Mouse (Mus musculus): Measurements from ENCODE around the gene Tmcc2. TPM values are rescaled to one million over a fixed set of nuclear protein-coding genes. Genes with fewer than 3 reads are reported as not detected.
"Not testable (repeated sequence)": the region's sequence is repeated elsewhere in the genome, so short reads cannot be mapped to it uniquely, and the experiment has no call there.

The Tmcc2 gene
- total RNA-seq, 2 experiments from 2014 or later, result 17.0 to 17.5 TPM

- peak; percentile 90 for DNase-seq
Measured at GRCm38 (mm10) chr1:132367692-132368506, 23.2 kb downstream of the Tmcc2 start.

DNA sequence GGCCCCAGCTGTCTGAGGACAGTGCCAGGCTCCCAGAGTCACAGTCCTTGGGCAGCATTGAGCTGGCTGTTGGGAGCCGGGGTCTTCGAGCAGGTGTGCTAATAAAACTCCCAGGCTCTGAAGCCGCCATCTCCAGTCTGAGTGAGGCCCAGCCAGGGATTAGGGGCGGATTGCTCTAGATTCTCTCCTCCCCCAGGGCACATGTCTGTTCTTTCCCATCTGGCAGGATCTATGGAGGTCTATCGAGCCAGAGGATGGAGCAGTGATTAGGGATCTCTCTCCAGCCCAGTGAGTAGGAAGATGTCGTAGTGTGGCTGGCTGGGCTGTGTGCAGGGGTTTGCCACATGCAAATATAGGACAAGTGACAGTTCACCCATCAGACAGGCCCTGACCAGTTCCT, 24.1 kb downstream of the Tmcc2 start:
- no peak for DNase-seq

- no peak for DNase-seq
Measured at GRCm38 (mm10) chr1:132366235-132366634, 24.8 kb downstream of the Tmcc2 start.

DNA sequence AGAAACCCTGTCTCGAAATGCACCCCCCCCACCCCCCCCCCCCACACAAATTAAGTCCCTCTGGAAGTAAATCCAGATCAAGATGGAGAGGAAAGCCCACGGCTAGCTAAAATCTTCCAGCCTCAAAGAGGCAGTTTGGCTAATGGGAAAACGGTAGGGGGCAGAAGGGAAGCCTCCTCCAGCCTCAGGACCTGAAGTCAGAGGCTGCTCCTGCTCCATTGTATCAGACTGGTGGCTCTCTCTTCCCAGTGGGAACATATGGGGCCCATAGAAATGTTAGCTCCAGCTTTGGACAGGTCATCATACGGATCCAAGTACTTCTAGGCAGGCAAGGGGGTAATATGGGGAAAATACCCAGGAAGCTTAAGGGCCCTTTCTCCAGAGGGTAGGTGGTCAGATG, 25.4 kb downstream of the Tmcc2 start:
- DNase-seq, result no peak

- DNase-seq, result no peak
Measured at GRCm38 (mm10) chr1:132364896-132365557, 26.1 kb downstream of the Tmcc2 start.

- DNase-seq, result no peak
Measured at GRCm38 (mm10) chr1:132364388-132364787, 26.7 kb downstream of the Tmcc2 start.

- DNase-seq, result no peak
Measured at GRCm38 (mm10) chr1:132361959-132362358, 29.1 kb downstream of the Tmcc2 start.

- DNase-seq, result no peak
Measured at GRCm38 (mm10) chr1:132356841-132357240, 34.2 kb downstream of the Tmcc2 start.

DNA sequence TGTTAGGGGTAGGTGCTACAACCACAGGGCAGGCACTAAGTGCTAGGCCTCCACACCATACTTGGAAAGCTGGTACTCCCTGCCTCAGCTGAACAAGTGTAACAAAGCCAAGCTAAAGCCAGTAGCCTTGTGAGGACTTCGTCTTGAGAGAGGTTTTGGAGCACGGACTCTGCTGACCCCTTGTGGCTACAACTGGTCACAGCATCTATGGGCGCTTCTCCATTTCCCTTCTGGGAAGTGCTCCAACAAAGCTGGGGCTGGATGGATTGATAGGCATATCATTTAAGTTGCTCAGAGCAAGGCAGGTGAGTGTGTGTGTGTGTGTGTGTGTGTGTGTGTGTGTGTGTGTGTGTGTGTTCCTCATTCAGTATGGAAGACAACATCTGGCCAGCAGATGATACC, 35.2 kb downstream of the Tmcc2 start:
- DNase-seq, result peak; percentile 94

- peak; percentile 42 for DNase-seq
Measured at GRCm38 (mm10) chr1:132355162-132355601, 35.9 kb downstream of the Tmcc2 start.

- DNase-seq, result no peak
Measured at GRCm38 (mm10) chr1:132354234-132354633, 36.8 kb downstream of the Tmcc2 start.

GRCm38 (mm10) chr1:132353389-132353788, 37.7 kb downstream of the Tmcc2 start:
- DNase-seq, result no peak

DNA sequence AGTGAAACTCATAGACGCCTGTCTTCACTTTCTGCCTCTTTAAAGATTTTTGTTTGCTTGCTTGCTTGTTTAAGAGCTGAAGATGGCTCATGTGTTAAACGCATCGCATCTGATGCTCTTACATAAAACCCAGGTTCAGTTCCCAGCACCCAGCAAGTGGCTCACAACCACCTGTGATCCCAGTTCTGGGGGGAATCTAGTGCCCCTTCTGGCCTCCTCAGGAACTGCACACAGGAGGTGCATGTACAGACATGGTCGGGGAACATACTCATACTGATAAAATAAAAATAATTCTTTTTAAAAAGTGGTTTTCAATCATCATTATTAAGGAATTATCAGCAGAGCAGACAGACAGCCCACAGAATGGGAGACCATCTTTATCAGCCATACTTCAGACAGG, 40.0 kb downstream of the Tmcc2 start:
- DNase-seq, result no peak

DNA sequence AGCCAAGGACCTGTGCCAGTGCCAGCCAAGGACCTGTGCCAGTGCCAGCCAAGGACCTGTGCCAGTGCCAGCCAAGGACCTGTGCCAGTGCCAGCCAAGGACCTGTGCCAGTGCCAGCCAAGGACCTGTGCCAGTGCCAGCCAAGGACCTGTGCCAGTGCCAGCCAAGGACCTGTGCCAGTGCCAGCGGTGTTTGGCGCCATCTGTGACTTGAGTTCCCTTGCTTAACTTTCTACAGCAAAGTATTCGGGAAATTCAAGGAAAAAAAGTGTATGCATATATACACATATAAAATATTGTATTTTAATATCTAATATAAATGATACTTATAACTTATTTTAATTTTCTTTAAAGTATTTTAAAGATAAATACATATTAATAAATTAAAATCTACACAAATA, 41.5 kb downstream of the Tmcc2 start:
- not testable (repeated sequence) for DNase-seq

DNA sequence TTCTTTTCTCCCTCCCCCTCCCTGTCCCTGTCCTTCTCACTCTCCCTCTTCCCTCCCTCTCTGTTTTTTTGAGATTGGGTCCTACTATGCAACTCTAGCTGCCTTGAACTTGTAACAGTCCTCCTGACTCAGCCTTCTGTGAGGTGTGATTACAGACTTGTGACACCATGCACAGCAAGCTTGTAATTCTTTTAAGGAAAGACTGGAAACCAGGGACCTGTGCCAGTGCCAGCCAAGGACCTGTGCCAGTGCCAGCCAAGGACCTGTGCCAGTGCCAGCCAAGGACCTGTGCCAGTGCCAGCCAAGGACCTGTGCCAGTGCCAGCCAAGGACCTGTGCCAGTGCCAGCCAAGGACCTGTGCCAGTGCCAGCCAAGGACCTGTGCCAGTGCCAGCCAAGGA, 42.0 kb downstream of the Tmcc2 start:
- not testable (repeated sequence) for DNase-seq

- no peak for DNase-seq
Measured at GRCm38 (mm10) chr1:132348401-132348800, 42.7 kb downstream of the Tmcc2 start.

- no peak for DNase-seq
Measured at GRCm38 (mm10) chr1:132346951-132347350, 44.1 kb downstream of the Tmcc2 start.

DNA sequence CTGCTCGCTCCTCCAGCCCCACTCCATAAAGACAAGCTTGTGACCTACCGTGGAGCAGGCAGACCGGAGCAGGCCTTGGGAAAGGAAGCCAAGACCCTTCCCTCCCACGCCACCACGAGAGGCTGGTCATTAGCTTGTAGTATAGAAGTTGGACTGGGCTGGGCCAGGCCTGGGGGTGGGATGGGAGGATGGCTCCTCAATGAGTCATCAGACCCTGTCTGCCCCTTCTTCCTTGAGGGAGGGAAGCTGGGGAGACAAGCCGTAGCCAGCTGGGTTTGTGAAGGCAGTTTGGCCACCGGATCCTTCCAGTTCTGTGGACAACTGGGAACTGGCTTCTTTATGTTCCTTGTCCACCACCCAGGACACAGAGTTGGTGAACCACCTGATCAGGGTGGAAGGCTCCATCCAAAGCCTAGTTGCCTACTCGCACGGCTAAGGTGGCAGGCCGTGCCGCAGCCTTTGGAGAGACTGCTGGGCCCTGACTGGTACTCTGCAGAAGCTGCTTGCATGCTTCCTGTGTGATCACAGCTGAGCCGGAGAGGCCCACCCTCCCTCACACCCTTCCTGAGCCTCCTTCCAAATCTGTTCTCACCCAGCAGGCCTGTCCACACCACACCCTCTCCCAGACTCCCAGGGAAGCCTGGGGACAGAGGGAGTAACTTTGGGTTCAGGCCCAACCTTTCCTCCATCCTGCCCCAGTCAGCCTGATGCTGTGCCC, 44.8 kb downstream of the Tmcc2 start:
- DNase-seq, result peak; percentile 72

DNA sequence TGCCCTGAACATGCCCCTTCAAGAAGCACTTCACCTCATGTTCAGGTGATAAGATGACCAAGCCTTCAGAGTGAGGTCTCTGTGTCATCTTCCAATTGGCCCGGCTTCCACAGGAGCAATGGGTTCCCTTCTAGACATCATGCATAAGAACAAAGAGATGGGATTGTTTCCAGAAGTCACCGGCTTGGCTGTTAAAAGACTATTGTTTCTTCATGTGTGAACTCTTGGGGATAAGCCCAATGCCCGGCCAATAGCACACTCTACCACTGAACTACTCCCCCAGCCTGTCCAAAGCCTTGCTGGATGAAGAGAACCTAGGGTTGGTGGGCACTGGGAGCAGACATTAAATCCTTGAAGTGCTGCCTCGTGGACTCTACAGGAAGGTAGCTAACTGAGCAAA, 45.6 kb downstream of the Tmcc2 start:
- DNase-seq, result no peak

GRCm38 (mm10) chr1:132343656-132344055, 47.4 kb downstream of the Tmcc2 start:
- DNase-seq, result no peak

DNA sequence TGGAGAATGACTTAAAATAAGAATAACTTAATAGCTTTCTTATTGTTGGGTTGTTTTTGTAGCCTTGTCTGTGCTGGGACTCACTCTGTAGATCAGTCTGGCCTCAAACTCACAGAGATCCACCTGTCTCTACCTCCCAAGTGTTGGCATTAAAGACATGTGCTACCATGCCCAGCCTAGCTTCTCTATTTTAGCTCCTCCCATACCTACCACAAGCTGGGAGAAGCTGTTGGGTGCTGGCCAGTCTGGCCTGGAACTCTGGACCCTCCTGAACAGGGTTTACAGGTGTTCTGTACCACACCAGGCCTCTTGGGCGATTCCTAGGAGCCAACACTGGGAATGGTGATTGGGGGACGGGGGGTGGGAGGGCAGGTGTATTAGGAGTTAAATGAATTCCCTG, 47.9 kb downstream of the Tmcc2 start:
- DNase-seq, result no peak

- DNase-seq, result no peak
Measured at GRCm38 (mm10) chr1:132342518-132342917, 48.6 kb downstream of the Tmcc2 start.

All from heart, postnatal 4 days (tissue).